ENCODE assay signal across 9 mouse cellular contexts in the genomic region with DNA sequence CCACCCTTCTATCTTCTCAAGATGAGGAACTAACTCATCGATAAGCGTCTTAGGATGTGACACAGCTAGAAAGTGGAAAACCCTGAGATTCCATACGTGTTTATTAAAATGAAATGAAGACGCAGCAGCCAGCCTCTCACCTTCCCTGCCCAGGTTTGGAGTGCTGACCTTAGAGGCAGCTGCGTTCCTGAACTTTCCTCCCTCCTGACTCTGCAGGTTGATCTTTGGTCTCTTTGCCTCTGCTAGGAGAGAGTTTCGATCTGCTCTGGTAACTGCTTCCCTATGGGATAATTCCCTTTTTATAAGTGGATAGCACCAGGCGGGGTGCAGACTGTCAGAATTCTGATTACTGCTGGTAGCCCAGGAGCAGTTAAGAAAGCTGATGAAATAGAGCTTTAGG. TPM values are rescaled to one million over a fixed set of nuclear protein-coding genes. Genes with fewer than 3 reads are reported as not detected.
DNase-seq lines count a peak whose midpoint lies in the region; ATAC-seq and TF ChIP-seq lines count a peak whose summit lies in the region.
"Had no signal": no experiment of that assay in that cellular context is flagged by ENCODE, and none has a peak within 500 bp of the region (broad histone marks: within the 10 kb centered on the region; RNA-seq: fewer than 3 reads in every experiment).

No protein-coding gene starts in this region.

- no peak overlapping the region for H3K27ac ChIP-seq in heart, embryonic 14.5 days (replicated peaks in 1 of 2; ENCODE audit: control insufficient read depth in 1 of 2, insufficient read depth in 1 of 2, low read depth in 2 of 2, low read length in 2 of 2)
- H3K27ac ChIP-seq in forebrain, embryonic 10.5 days, result no peak overlapping the region
- 0 out of 2 replicates have a peak overlapping the region, but pooled peaks have one; percentile 100 for H3K27ac ChIP-seq in kidney, postnatal 0 days
- H3K27ac ChIP-seq in midbrain, postnatal 0 days (ENCODE audit: low read depth, low read length), result no peak overlapping the region

- no peak for TF ChIP-seq CTCF in kidney, postnatal 0 days (IDR thresholded peaks at IDR 0.05; ENCODE audit: low read depth)
- no peak for TF ChIP-seq CTCF in midbrain, postnatal 0 days (IDR thresholded peaks at IDR 0.05)

- peak overlapping the region; percentile 90 for H3K4me2 ChIP-seq in heart, embryonic 14.5 days (ENCODE audit: low read length)
- H3K4me2 ChIP-seq in kidney, postnatal 0 days (ENCODE audit: low read length), result peak overlapping the region; percentile 89
- peak overlapping the region; percentile 58 for H3K4me2 ChIP-seq in midbrain, postnatal 0 days (ENCODE audit: low read depth, low read length, poor library complexity, severe bottlenecking)

- 80% methylated on average over 7 of the region's 7 CpGs for WGBS in heart, embryonic 14.5 days
- 87% methylated on average over 7 of the region's 7 CpGs for WGBS in forebrain, embryonic 10.5 days
- 85% methylated on average over 7 of the region's 7 CpGs for WGBS in kidney, postnatal 0 days
- WGBS in midbrain, postnatal 0 days, result 91% methylated on average over 7 of the region's 7 CpGs

- H3K27me3 ChIP-seq in heart, embryonic 14.5 days (ENCODE audit: control insufficient read depth, insufficient read depth, low read length), result no peaks in the 10 kb centered on the region
- no peaks in the 10 kb centered on the region for H3K27me3 ChIP-seq in forebrain, embryonic 10.5 days (ENCODE audit: poor library complexity, severe bottlenecking)
- no peaks in the 10 kb centered on the region for H3K27me3 ChIP-seq in kidney, postnatal 0 days (ENCODE audit: insufficient read depth, low read length)
- no peaks in the 10 kb centered on the region for H3K27me3 ChIP-seq in midbrain, postnatal 0 days (ENCODE audit: insufficient read depth, low read length)

- H3K36me3 ChIP-seq in heart, embryonic 14.5 days (ENCODE audit: control insufficient read depth, insufficient read depth, low read length), result peaks cover 10% of the 10 kb centered on the region; the same call in 1 of the 2 replicates
- peaks cover 31% of the 10 kb centered on the region for H3K36me3 ChIP-seq in forebrain, embryonic 10.5 days (replicated peaks)
- H3K36me3 ChIP-seq in kidney, postnatal 0 days (ENCODE audit: insufficient read depth, low read length), result 0 out of 2 replicates have a peak, but pooled peaks cover 4% of the 10 kb centered on the region
- H3K36me3 ChIP-seq in midbrain, postnatal 0 days (ENCODE audit: insufficient read depth, low read length), result peaks cover 4% of the 10 kb centered on the region; the same call in 1 of the 2 replicates

- DNase-seq in heart, postnatal 14 days, result no peak
- no peak for DNase-seq in forebrain, embryonic 10.5 days (ENCODE audit: extremely low spot score, low spot score)
- no peak for DNase-seq in kidney, postnatal 0 days (ENCODE audit: low spot score)
- no peak for DNase-seq in midbrain, postnatal 0 days (ENCODE audit: low spot score)
- DNase-seq in cerebellum, adult 11 months, result no peak
- no peak for DNase-seq in thymus, postnatal 36 days

- intact Hi-C loops in heart, postnatal 14 days (cut with DNase I), result no loop called here

- H3K4me1 ChIP-seq in heart, embryonic 14.5 days (ENCODE audit: control insufficient read depth in 2 of 2, insufficient read depth in 2 of 2, low read length in 2 of 2), result peaks cover 2 to 10% of the 10 kb centered on the region in 2 experiments; a peak in 3 of 4 replicates
- H3K4me1 ChIP-seq in forebrain, embryonic 10.5 days, result peaks cover 19% of the 10 kb centered on the region
- H3K4me1 ChIP-seq in kidney, postnatal 0 days (replicated peaks; ENCODE audit: insufficient read depth, low read length), result peaks cover 13% of the 10 kb centered on the region
- peaks cover 3% of the 10 kb centered on the region; the same call in 1 of the 2 replicates for H3K4me1 ChIP-seq in midbrain, postnatal 0 days (ENCODE audit: insufficient read depth, low read length)

- peak overlapping the region; percentile 98 for H3K9ac ChIP-seq in heart, embryonic 14.5 days (ENCODE audit: low read length)
- peak overlapping the region; percentile 97; the same call in 1 of the 2 replicates for H3K9ac ChIP-seq in kidney, postnatal 0 days (ENCODE audit: low read depth, low read length)
- H3K9ac ChIP-seq in midbrain, postnatal 0 days (replicated peaks; ENCODE audit: low read length, poor library complexity, severe bottlenecking), result no peak overlapping the region

- no peak for ATAC-seq in heart, embryonic 14.5 days (ENCODE audit: insufficient number of reproducible peaks, insufficient read depth, low FRiP score, low read depth)
- ATAC-seq in kidney, postnatal 0 days (replicated peaks; ENCODE audit: low FRiP score, low read depth), result no peak
- no peak for ATAC-seq in midbrain, postnatal 0 days (ENCODE audit: low FRiP score)
- no peak for ATAC-seq in erythroid progenitor cell, adult 5-6 weeks (replicated peaks; ENCODE audit: low FRiP score, poor library complexity, severe bottlenecking)

- H3K4me3 ChIP-seq in heart, embryonic 14.5 days (ENCODE audit: control insufficient read depth in 1 of 2, insufficient read depth in 1 of 2, low read depth in 1 of 2, low read length in 2 of 2), result peak overlapping the region in 1 of 2 experiments; percentile 97; a peak in 1 of 4 replicates
- peak overlapping the region; percentile 91 for H3K4me3 ChIP-seq in forebrain, embryonic 10.5 days
- peak overlapping the region; percentile 92 for H3K4me3 ChIP-seq in kidney, postnatal 0 days (replicated peaks; ENCODE audit: low read depth, low read length)
- H3K4me3 ChIP-seq in midbrain, postnatal 0 days (ENCODE audit: low read depth, low read length), result no peak overlapping the region

- no peaks in the 10 kb centered on the region for H3K9me3 ChIP-seq in heart, embryonic 14.5 days (ENCODE audit: control insufficient read depth, low read length)
- H3K9me3 ChIP-seq in forebrain, embryonic 10.5 days, result no peaks in the 10 kb centered on the region
- no peaks in the 10 kb centered on the region for H3K9me3 ChIP-seq in kidney, postnatal 0 days (replicated peaks; ENCODE audit: low read length)
- no peaks in the 10 kb centered on the region for H3K9me3 ChIP-seq in midbrain, postnatal 0 days (ENCODE audit: low read length)
- H3K9me3 ChIP-seq: G1E had no signal

RNA-seq across cellular contexts. Expression of gene Dnajb12, which starts 1.5 kb away (rescaled TPM):
- 26.9 and 28.6 TPM in 2 replicates for polyA plus RNA-seq in heart, embryonic 14.5 days (2014; fragmentation: Nextera tagmentation; extraction: Ambion mirVana)
- total RNA-seq in heart, postnatal 14 days (2021), result 10 to 100 TPM; 34.7 to 35.7 TPM
- 26.2 and 27.9 TPM in 2 replicates for polyA plus RNA-seq in forebrain, embryonic 10.5 days (2016; fragmentation: Nextera tagmentation; extraction: Ambion mirVana)
- 27.9 and 30.2 TPM in 2 replicates for polyA plus RNA-seq in kidney, postnatal 0 days (2015; fragmentation: Nextera tagmentation; extraction: Ambion mirVana)
- 47.9 and 51.6 TPM in 2 replicates for total RNA-seq in midbrain, postnatal 0 days (2014; rRNA removed)
- 25.7 and 26.3 TPM in 2 replicates for polyA plus RNA-seq in midbrain, postnatal 0 days (2015; fragmentation: Nextera tagmentation; extraction: Ambion mirVana)
- 27.2 and 34.2 TPM in 2 replicates for total RNA-seq in erythroid progenitor cell, adult 5-6 weeks (2015; ENCODE audit: low replicate concordance)
- total RNA-seq in erythroid progenitor cell, adult 5-6 weeks (2017; ENCODE audit: low replicate concordance), result 30.4 and 32.7 TPM in 2 replicates
